In genomic region chr10:22644853-22645491, GRCm38 (mm10) we compare ENCODE assay signal across 8 mouse cellular contexts. TPM values are rescaled to one million over a fixed set of nuclear protein-coding genes. Genes with fewer than 3 reads are reported as not detected.
DNase-seq lines count a peak whose midpoint lies in the region; ATAC-seq and TF ChIP-seq lines count a peak whose summit lies in the region.

Slc2a12 (plus strand) TSS chr10:22645011.

- no peaks in the 10 kb centered on the region for H3K27me3 ChIP-seq in embryonic facial prominence, embryonic 13.5 days
- no peaks in the 10 kb centered on the region for H3K27me3 ChIP-seq in heart, adult 2 months (ENCODE audit: control insufficient read depth, insufficient read depth, low read length)

- H3K79me2 ChIP-seq in heart, adult 2 months (replicated peaks; ENCODE audit: control insufficient read depth, insufficient read depth, low read length): no peaks in the 10 kb centered on the region

- TF ChIP-seq POLR2A in brain, embryonic 14.5 days (IDR thresholded peaks at IDR 0.05; ENCODE audit: borderline replicate concordance, extremely low read depth, insufficient read depth, insufficient read length, poor library complexity, severe bottlenecking): no peak
- TF ChIP-seq POLR2A in heart, adult 2 months (IDR thresholded peaks at IDR 0.05; ENCODE audit: insufficient read depth, low read depth, low read length): no peak

- H3K9ac ChIP-seq in embryonic facial prominence, embryonic 13.5 days: peak within 1 kb of the TSS; percentile 73
- H3K9ac ChIP-seq in heart, adult 2 months (ENCODE audit: low read depth, low read length): peak within 1 kb of the TSS; percentile 61

- peak; percentile 77 for DNase-seq in brain, embryonic 14.5 days (ENCODE audit: low read depth)
- DNase-seq in heart, adult 2 months: peak; percentile 70 to 73
- DNase-seq in kidney, adult 11 months: peak; percentile 83
- peak; percentile 61 to 63 for DNase-seq in left cerebral cortex, postnatal 36 days (ENCODE audit: low spot score in 2 of 2)
- DNase-seq in right cerebral cortex, postnatal 36 days (ENCODE audit: low spot score in 2 of 2): peak; percentile 25 to 31
- DNase-seq in MN1 (ENCODE audit: low spot score): no peak

- no peaks in the 10 kb centered on the region for H3K9me3 ChIP-seq in embryonic facial prominence, embryonic 13.5 days

- intact Hi-C loops in heart, adult 2 months (cut with DNase I): loop anchor here (5.0 kb wide), 1 partner anchor 67 kb away; no protein-coding TSS in a partner anchor
- intact Hi-C loops in left cerebral cortex, postnatal 36 days (cut with DNase I): no loop called here

- peak within 1 kb of the TSS; percentile 55 for H3K4me3 ChIP-seq in embryonic facial prominence, embryonic 13.5 days
- peak within 1 kb of the TSS; percentile 53 for H3K4me3 ChIP-seq in heart, adult 2 months

- peak within 1 kb of the TSS; percentile 89 for H3K27ac ChIP-seq in embryonic facial prominence, embryonic 13.5 days
- H3K27ac ChIP-seq in heart, adult 2 months: peak within 1 kb of the TSS; percentile 86

- peaks cover 20% of the 10 kb centered on the region for H3K4me1 ChIP-seq in embryonic facial prominence, embryonic 13.5 days
- H3K4me1 ChIP-seq in heart, adult 2 months (ENCODE audit: control insufficient read depth, insufficient read depth, low read length): no peaks in the 10 kb centered on the region

- WGBS in embryonic facial prominence, embryonic 13.5 days: under 1% methylated on average over 40 of the region's 40 CpGs
- 6% methylated on average over 40 of the region's 40 CpGs for WGBS in heart, adult 2 months

- ATAC-seq in embryonic facial prominence, embryonic 13.5 days (ENCODE audit: insufficient number of reproducible peaks, insufficient read depth, low FRiP score, low TSS enrichment, low read depth): peak; percentile 76
- peak; percentile 82 for ATAC-seq in megakaryocyte-erythroid progenitor cell, adult 5-6 weeks (replicated peaks; ENCODE audit: low FRiP score, low TSS enrichment, poor library complexity, severe bottlenecking)

- peak within 1 kb of the TSS; percentile 68 for H3K4me2 ChIP-seq in embryonic facial prominence, embryonic 13.5 days

- no peaks in the 10 kb centered on the region for H3K36me3 ChIP-seq in embryonic facial prominence, embryonic 13.5 days
- no peaks in the 10 kb centered on the region for H3K36me3 ChIP-seq in heart, adult 2 months (ENCODE audit: control insufficient read depth, insufficient read depth, low read length)

- TF ChIP-seq EP300 in heart, adult 2 months (IDR thresholded peaks at IDR 0.05; ENCODE audit: insufficient read depth, low read depth, low read length): no peak

- 0 out of 2 replicates have a peak, but pooled peaks have one; percentile 12 for TF ChIP-seq CTCF in brain, embryonic 14.5 days (IDR thresholded peaks at IDR 0.05; ENCODE audit: borderline replicate concordance, extremely low read depth, insufficient read depth, insufficient read length)
- TF ChIP-seq CTCF in heart, adult 2 months (IDR thresholded peaks at IDR 0.05): peak; percentile 65

RNA-seq across cellular contexts. Expression of gene Slc2a12, which starts in this region (rescaled TPM):
- polyA plus RNA-seq in brain, embryonic 14.5 days (2012; rRNA removed): 2.1 and 3.8 TPM in 2 replicates
- 3.3 and 4.4 TPM in 2 replicates for polyA plus RNA-seq in embryonic facial prominence, embryonic 13.5 days (2015; fragmentation: Nextera tagmentation; extraction: Ambion mirVana)
- 10 to 100 TPM; 12.7 to 15.7 TPM for total RNA-seq in heart, adult 2 months (2021)
- 5.0 and 7.7 TPM in 2 replicates for polyA plus RNA-seq in heart, adult 2 months (2012; rRNA removed)
- 1 to 10 TPM; 2.1 to 2.7 TPM for total RNA-seq in left cerebral cortex, postnatal 36 days (2021)
- total RNA-seq in megakaryocyte-erythroid progenitor cell, adult 5-6 weeks (2014; fragmentation: Nextera tagmentation): not detected in 2 replicates
- total RNA-seq in megakaryocyte-erythroid progenitor cell, adult 5-6 weeks (2017): not detected in 2 replicates

Comparison
In these comparisons a context has a peak if more than half of its experiments do, and no peak if none do; other contexts are left out.
1. Peak in ATAC-seq in megakaryocyte-erythroid progenitor cell, adult 5-6 weeks; RNA of the gene not detected or under 1 TPM.